Mouse (Mus musculus): ENCODE results near the gene Sf3a3.

Sf3a3 gene

GRCm38 (mm10) chr4:124781361-124781760 is 66.8 kb downstream of the Sf3a3 start:
- no peak for DNase-seq (ENCODE audit: low spot score)

Measured in ovary, postnatal 36 days (tissue).